Mouse (Mus musculus) kidney, adult 8-10 months (tissue): ENCODE data around the gene Rapgef5.

Experiments used
- DNase-seq, 2 experiments: peaks; one replicate each; pipeline ENCODE4 v3.0.0; 2022

Rapgef5 gene

DNA sequence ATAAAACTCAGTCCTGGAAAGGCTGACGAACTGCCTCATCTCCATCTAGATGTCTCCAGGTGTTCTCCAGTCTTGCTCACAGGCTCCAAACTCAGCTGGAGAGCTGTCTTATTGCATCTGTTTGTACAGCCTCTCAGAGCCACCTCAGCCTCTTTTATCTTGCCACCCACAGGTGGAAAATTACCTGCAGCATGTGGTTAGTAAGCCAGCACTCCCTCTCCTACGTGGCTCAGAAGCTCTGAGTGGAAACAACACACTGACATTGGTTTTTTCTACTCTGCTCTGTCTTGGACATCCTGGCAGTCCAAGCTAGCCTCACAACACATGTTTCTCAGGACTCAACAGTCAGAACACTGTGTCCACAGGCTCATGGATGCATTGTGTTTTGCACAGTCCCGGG lies 162.6 kb downstream of the Rapgef5 start:
- no peak for DNase-seq

DNA sequence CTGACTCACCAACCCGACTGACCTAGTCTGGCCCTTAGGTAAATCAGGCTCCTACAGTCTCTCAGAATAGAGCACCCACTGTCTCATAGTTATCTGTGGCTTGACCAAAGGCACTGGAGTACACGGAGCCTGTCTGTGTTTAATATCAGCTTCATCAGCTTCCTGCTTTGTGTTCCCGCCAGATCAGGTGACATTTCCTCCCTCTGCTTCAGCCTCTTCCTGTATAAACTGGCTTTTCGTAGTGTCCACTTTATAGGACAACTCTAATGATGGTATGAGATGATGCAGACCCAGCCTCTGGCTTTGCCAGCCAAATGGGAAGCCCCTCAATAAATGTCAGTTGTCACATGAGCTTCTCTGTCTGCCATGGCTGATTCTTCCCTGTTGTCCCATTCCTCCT lies 163.5 kb downstream of the Rapgef5 start:
- no peak for DNase-seq

DNA sequence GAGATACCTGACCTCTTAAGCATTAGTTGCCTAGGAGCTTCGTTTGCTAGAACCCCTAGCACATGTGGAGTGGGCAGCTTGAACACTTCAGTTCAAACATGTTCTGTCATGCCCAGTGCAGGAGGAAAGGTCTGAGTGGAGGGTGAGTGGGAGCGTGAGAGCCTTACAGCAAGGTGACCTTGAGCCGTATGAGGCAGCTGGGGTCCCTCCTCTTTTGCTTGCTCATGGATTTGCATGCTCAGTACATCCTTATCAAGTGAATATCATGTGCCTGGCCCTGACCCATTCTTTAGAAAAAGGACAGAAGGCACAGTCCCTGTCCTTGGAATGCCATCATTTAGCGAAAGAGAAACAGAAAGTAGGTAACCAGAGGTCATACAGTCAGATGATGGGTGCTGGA lies 165.0 kb downstream of the Rapgef5 start:
- no peak for DNase-seq

DNA sequence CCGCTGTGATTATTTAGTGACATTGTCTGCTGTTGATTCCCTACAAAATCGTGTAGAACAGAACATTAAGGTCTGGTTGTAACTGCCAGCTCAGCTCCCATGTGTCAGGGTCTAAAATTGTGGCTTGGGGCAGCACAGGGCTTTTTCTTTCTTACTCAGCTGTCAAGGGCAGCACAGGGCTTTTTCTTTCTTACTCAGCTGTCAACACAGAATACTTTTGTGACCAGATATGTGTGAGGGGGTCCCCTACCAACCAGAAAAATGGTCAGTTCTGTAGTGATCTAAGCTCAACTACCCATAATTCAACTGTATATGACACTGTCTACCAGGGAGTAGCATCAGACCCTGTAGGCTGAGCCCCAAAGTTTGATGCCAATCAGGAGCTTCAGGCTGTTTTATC lies 167.1 kb downstream of the Rapgef5 start:
- no peak for DNase-seq

DNA sequence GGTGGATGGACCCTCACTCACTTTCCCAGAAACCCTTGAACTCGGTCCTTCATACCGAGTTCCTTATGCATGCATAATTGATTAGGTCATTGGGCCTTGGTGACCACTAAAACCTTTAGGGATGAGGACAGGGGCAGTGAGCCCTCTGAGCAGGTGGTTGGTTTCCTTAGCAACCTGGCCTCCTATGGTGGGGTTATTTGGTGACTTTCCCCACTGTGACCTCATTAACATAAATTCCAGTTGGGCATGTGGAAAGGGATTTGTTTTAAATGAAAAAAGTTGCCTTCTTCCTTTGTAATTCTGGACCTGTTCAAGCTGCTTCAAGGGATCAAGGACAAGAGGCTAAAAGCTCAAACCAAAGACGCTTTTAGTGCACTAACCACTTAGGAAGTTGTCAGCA lies 167.7 kb downstream of the Rapgef5 start:
- DNase-seq = no peak

DNA sequence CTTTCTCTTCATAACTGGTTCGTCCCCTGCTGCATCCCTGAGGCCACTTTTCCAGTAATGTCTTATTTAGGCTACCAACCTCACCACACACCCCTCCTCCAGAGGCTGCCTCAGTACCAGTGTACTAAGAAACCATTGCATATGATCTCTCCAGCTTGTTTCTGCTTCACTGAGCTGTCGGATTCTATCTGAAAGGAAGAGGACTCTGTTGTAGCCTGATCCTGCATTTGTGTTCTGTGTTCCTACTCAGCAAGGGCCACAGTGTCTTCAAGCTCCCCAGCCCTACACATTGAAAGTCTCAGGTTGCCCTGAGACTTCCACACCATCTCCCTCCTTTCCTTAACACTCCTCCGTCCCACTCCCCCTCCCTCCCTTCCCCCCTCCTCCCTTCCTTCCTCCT lies 168.5 kb downstream of the Rapgef5 start:
- DNase-seq = no peak

DNA sequence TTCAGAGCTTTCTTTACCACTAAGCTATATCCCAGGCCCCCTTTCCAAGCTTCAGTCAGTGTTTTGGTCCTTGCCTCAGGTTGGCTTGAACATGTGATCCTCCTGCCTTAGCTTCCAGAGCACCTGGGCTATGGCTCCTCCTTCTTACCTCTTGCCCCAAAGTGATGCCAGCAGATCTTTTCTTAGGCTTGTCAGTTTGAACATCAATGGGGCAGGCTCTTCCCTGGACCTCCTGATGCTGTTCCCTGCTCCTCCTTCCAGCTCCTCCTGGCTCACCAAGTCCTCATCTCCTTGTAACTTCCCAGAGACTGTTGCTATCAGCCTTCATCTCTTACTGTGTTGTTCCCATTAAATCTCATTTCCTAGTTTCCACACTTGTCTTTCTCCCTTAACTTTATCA lies 169.1 kb downstream of the Rapgef5 start:
- no peak for DNase-seq

DNA sequence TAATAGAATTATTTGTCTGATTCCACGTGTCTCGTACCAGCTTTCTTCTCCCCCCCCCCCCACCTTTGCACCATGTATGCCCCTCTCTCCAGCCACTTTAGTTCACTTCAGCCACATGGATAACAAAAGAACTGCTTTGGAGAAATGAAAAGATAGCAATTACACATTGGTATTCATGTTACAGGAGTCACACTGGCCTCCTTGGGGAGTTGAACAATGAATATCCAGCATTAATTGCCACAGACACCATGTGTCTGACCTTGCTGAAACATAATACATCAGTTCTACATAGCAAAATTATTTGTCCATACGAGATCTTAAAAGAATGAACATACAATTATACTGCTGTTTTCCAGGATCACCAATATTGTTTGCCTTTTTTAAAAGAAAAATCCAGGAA lies 170.5 kb downstream of the Rapgef5 start:
- DNase-seq = no peak

DNA sequence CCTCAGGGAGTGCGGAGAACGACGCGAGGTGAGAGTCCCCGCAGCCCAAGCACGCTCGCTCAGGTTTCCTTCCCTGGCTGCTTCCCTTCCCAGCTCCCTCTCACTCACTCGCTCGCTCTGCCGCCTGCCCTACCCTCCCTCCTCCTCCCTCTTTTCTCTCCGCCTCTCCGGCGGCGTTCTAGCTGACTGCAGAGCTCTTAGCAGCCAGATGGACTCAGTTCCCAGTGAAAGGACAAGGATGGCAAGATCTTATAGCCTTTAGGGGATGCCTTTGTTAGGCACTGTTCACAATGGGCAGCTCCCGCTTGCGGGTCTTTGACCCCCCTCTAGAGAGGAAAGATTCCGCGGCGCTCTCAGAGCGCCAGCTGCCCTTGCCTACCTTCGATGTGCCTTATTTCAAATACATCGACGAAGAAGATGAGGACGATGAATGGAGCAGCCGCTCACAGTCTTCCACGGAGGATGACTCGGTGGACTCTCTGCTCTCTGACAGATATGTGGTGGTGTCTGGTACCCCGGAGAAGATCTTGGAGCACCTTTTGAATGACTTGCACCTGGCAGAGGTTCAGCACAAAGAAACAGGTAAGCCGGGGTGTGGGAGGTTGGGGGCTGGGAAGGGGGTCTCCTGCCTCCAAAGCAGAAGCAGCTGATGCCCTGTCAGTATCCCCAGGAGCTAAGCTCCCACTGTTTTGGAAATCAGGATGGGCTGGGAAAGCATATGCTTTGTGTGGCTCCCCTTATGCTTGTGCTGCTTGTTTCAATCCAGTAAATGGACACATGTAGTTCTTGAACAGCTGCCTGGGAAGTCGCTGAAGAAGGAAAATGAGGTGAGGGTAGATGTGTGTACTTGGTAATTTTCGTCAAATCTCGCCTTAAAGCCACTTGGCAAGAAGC lies 172.6 kb downstream of the Rapgef5 start:
- DNase-seq = no peak

DNA sequence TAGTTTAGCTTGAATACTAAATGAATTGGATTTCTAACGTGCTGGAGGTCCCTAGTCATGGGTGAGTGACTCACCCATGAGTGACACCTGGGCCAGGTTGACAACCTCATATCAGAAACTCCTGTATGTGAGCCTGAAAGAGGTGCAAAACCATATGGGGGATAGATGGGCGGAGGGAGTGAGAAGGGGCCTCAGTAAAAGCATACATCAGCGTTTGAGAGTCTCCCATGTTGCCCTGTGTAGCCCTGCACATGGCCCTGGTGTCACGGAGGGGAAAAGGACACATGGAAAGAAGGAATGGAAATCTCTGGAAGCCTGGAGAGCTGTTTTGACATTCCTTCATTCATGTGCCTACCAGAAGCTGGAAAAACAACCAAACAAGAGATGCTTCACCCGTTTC lies 175.1 kb downstream of the Rapgef5 start:
- DNase-seq = no peak

DNA sequence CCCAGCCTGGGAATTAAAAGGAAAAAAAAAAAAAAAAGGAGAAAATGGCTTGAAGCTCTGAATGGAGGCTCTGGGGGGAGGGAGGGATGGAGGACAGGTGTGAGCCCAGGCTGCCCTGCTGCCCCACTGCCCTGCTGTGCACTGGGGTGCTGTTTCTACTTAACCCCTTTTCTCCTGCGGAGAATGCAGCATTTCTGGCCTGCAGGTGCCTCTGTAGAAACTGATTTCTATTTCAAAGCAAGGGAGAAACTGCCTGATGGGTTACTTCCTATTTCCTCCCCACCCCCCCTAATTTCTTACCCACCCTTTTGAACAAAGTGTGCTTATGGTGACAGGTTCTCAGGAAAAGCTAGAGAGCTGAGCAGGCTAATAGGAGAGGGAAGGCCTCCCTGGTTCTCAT lies 176.5 kb downstream of the Rapgef5 start:
- no peak for DNase-seq

DNA sequence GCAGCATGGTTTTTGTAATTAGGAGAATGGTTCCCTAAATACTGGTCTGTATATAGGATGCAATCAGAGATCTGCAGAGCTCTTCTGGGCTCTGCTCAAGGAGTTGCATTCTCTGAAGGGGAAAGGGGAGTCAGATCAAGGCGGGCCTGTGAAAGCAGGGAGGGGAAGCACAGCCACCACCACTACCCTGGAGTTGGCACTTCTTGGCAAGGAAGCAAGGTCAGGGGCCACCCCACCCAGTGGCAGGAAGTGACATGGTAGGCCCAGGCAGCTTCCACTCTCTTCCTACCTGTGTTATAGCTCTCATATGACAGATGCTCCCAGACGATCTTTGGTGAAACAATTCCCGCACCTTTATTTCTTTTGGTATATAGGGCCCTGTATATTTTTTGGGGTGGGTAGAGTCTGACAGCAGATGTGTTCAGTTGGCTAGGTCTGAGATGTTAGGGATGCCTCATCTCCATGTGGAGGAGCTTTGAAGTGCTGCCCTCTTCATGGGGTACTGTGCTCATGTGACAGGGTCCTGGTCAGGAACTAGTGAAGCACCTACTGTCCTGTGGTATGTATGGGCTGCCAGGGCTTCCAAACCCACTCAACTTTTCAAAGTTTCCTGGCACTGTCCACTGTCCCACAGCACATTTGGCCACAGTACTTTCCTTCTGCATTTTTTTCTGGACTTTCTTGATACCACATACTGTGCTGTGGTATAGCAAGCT lies 183.8 kb downstream of the Rapgef5 start:
- no peak for DNase-seq

DNA sequence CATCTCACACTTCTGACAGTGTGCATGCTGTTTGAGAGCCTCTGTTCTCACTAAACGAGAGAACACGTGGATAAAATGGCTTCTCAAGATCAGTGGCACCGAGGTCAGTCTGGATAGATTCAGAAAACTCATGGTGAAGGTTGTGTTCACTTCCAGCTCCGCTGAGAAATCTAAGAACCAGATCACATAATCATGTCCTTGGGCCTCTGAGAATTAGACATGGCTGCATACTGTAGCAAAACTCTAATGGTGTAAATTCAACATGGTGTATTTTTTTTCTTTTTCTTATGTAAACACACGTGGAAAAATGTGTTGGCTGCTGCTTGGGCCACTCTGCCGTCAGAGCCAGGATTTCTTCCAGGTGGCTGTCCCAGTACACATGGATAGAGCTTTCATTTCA lies 184.6 kb downstream of the Rapgef5 start:
- DNase-seq = no peak

DNA sequence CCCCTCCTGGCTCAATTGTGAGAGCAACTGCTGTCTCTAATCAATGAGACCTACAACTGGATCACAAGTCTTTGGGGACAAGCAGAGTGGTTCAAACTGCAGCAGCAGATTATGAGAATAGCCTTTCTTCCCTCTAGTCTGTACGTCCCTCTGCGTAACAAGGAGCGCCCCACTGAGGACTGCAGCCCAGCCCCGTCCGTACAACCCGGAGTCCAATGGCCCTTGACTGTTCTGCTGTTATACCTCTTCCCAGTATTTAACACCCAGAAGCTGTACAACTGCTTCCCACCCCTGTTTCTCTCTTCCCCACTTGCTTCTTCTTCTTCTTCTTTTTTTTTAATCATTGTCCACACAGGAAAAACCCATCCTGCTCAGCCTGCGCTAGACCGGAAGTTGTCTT lies 186.0 kb downstream of the Rapgef5 start:
- DNase-seq = no peak

DNA sequence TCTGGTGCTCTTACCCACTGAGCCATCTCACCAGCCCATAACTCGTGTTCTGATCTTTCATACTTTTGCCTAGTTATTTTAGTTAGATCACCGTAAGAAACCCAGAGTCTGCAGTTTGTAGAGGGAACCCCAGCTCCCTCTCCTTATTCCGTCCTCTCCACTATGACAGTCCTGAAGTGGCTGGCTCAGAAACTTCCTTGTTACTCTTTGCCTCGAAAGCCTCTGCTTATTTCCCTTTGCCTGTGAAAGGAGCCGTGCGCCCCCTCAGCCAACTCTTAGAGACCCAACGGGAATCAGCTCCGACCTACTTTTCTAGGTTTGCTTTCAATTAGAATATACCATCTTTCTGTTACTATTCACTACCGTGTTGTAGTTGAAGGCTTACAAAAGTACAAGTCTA lies 186.6 kb downstream of the Rapgef5 start:
- DNase-seq = no peak

DNA sequence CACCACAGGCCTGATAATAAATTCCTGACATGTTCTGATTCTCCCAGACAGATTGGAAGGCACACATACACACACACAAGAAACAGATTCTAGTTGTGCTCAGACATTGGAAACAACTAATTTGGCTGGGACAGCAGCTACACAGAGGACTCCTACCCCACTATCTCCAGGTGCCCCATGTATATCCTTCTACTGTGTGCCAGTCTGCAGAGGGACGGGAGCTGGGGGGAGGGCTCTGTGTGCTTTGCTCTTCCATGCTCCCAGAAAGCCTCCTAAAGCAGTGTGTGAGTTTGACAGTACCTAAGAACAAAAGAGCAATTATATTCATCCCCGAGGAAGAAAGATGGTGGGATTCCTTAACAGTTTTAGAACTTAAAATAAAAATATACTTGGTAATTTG lies 187.1 kb downstream of the Rapgef5 start:
- no peak for DNase-seq

DNA sequence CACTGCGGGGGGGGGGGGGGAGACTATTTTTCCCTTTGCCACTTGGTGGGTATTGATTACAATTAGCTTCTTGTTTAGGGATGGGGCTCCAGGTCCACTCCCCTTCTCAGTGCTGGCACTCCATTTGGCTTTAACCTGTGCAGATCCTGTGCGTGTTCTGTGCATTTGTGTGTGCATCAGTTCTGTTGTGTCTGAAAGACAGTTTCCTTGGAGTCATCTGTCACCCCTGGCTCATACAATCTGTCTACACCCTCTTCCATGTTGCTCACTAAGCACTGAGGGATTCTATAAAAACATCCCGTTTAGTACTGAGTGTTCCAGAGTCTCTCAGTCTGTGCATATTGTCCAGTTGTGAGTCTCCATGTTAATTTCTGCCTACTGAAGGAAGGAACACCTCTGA lies 189.0 kb downstream of the Rapgef5 start:
- DNase-seq = no peak

DNA sequence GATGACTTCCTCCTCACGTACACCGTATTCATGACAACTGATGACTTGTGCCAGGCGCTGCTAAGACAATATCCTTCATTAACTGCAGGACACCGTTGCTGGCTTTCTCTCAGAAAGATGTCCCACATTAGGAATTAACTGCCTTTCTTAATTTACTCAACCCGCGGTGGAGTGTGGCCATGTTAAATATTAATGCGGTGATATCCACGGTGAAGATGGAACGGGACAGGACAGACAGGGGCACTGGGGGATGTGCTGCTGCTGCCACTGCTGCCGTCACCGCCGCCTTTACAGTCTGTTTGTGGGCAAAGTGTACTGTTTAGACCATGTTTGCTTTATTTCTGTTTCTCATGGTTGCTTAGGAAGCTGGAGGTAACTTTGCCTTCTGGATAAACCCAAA lies 193.0 kb downstream of the Rapgef5 start:
- no peak for DNase-seq

DNA sequence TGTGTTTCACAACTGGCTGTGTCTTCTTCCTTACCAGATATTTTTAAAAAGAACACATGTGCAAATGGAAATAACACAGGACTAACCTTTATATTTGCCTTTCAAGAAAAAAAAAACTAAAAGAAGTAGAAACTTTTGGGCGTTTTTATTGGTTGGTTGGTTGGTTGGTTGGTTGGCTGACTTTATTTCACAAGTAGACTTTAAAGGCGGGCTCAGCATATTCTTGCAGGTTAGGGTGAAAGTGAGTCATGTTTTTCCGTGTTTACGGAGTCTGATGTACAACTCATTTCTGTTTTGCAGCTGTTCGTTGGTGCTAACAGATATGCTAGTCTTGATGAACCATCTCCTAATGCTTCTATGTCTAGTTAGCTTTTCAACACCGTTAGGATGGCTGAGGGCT lies 196.2 kb downstream of the Rapgef5 start:
- DNase-seq = no peak

DNA sequence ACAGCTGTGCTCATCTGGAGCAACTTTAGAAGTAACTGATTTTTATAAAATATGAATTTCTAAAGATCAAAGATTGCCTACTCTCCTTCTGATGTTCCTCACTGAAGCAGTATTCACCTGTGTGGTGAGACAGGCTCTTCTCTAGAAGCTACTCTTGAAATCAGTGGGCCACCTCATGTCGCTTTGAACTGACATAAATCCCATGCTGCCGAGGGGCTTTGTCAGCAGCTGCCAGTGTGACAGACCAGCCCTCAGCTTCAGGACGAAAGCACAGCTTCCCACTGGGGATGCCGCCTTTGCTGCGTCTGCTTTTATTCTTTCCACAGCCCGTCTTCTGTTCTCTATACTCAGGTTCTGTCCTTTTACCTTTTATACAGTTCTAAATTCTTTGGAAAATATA lies 197.3 kb downstream of the Rapgef5 start:
- DNase-seq = no peak

DNA sequence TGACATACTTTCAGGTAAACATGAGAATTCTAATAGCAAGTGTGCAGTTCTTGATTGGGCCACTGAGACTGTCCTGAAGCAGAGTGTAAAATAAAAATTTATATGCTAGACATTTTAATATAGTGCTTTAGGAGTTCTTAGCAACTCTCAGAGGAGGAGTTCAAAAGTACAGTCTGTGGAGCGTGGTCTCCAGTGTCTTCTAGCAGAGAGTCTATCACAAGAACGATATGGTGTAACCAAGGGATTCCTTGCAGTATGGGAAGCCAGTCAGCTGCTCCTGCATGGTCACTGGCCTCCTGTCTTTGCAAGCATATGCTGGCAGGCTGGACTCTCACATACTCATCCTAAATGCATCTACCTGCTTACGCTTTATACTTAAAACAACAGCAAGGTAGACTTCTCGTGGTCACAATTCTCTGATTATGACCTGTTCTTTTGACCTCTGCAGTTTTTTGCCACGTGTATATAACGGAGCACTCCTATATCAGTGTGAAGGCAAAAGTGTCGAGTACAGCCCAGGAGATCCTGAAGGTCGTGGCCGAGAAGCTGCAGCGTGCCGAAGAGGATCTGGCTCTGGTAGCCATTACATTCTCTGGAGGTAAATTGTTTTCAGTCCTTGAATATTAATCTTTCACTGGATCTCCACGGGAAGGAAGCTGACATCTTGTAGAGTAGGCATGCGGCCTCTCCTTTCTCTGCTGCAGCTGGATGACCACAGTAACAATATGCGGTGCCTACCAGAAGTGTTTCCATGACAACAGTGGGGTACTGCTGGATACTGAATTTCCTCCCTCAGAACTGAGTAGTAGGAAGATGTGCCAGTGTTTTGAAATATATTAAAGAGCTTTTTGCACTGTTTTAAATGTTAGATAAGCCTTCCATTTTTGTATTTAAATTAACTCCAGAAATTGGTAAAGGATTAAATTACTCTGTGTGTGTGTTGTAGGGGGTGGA lies 204.8 kb downstream of the Rapgef5 start:
- DNase-seq = no peak

DNA sequence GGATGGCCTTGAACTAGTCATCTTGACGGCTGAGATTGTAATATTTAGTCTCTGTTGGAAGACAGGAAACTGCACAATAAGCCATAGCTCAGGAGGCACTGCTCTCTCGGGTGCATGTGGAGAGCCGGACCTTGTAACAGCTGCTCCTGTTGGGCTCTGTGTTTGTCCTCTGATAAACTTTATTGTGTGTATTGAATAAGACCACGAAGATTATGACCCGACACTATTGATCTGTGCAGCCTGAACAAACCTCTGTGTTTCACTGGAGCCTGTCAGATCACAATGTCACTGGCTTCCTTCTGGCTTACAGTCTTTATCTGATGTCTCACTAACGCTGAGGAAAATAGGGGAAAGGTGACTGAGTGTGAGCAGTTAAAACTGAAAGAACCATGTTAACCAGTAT lies 205.5 kb downstream of the Rapgef5 start:
- DNase-seq = no peak

DNA sequence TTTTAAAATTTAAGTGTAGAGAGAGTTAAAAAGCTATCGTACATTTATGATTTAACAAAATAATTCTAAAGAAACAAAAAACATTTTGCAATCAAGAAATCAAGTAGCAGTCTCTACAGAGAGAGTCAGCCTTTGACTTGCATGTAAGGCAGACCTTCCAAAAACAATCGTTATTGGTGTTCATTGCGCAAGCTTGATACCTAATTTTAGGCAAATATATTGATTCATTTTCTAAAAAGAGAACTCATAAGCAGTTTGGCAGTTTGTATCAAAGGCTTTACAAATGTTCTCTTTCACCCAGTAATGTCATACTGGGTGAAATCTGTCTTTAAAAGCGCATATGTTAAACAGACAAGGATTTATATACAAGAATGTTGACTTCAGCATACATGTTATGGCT lies 208.7 kb downstream of the Rapgef5 start:
- DNase-seq = no peak
